Mouse (Mus musculus): ENCODE results near the gene Gm5741.

Gm5741 gene

GRCm38 (mm10) chr8:85073041-85073612 is 5.3 kb upstream of the Gm5741 start:
- no peak for DNase-seq (ENCODE audit: low read depth, low spot score)

- peak; percentile 35 for DNase-seq (ENCODE audit: low read depth, low spot score)
Observed at GRCm38 (mm10) chr8:85072364-85072929, 4.7 kb upstream of the Gm5741 start.

- DNase-seq (ENCODE audit: low read depth, low spot score) = peak; percentile 94
Observed at GRCm38 (mm10) chr8:85071514-85072281, 3.9 kb upstream of the Gm5741 start, which contains the start of gene Dhps. Gene Dhps, plus strand, starts transcription at chr8:85071757.

GRCm38 (mm10) chr8:85071041-85071440 is 3.3 kb upstream of the Gm5741 start:
- DNase-seq (ENCODE audit: low read depth, low spot score) = no peak

- DNase-seq (ENCODE audit: low read depth, low spot score) = no peak
Observed at GRCm38 (mm10) chr8:85067155-85067554, 627 bp downstream of the Gm5741 start.

- no peak for DNase-seq (ENCODE audit: low read depth, low spot score)
Observed at GRCm38 (mm10) chr8:85065213-85065612, 2.6 kb downstream of the Gm5741 start.

- no peak for DNase-seq (ENCODE audit: low read depth, low spot score)
Observed at GRCm38 (mm10) chr8:85062603-85063002, 5.2 kb downstream of the Gm5741 start.

- DNase-seq (ENCODE audit: low read depth, low spot score) = peak; percentile 94
Observed at GRCm38 (mm10) chr8:85059879-85060616, 7.7 kb downstream of the Gm5741 start, which contains the start of gene Fbxw9. Gene Fbxw9, plus strand, starts transcription at chr8:85060055.

GRCm38 (mm10) chr8:85057367-85057766 is 10.4 kb downstream of the Gm5741 start:
- no peak for DNase-seq (ENCODE audit: low read depth, low spot score)

- no peak for DNase-seq (ENCODE audit: low read depth, low spot score)
Observed at GRCm38 (mm10) chr8:85043619-85044018, 24.2 kb downstream of the Gm5741 start.

GRCm38 (mm10) chr8:85037681-85038531 is 29.9 kb downstream of the Gm5741 start:
- DNase-seq (ENCODE audit: low read depth, low spot score) = peak; percentile 65

- DNase-seq (ENCODE audit: low read depth, low spot score) = no peak
Observed at GRCm38 (mm10) chr8:85037366-85037680, 30.5 kb downstream of the Gm5741 start.

GRCm38 (mm10) chr8:85036718-85037365 is 30.9 kb downstream of the Gm5741 start, which contains the start of gene Tnpo2:
Gene Tnpo2, plus strand, starts transcription at chr8:85036915.
- peak; percentile 95 for DNase-seq (ENCODE audit: low read depth, low spot score)

GRCm38 (mm10) chr8:85036381-85036717 is 31.4 kb downstream of the Gm5741 start:
- no peak for DNase-seq (ENCODE audit: low read depth, low spot score)

- DNase-seq (ENCODE audit: low read depth, low spot score) = peak; percentile 57
Observed at GRCm38 (mm10) chr8:85035728-85036310, 32.0 kb downstream of the Gm5741 start.

GRCm38 (mm10) chr8:85035165-85035727 is 32.5 kb downstream of the Gm5741 start:
- DNase-seq (ENCODE audit: low read depth, low spot score) = no peak

GRCm38 (mm10) chr8:85034764-85035163 is 33.0 kb downstream of the Gm5741 start:
- DNase-seq (ENCODE audit: low read depth, low spot score) = peak; percentile 94

GRCm38 (mm10) chr8:85033867-85034266 is 33.9 kb downstream of the Gm5741 start:
- no peak for DNase-seq (ENCODE audit: low read depth, low spot score)

- no peak for DNase-seq (ENCODE audit: low read depth, low spot score)
Observed at GRCm38 (mm10) chr8:85032622-85033311, 35.0 kb downstream of the Gm5741 start.
